Mouse (Mus musculus): ENCODE measurements around the gene Tpcn1. TPM values are rescaled to one million over a fixed set of nuclear protein-coding genes. Genes with fewer than 3 reads are reported as not detected.

The Tpcn1 gene
- polyA plus RNA-seq, 1 experiment from 2014 or later, result 24.8 TPM

DNA sequence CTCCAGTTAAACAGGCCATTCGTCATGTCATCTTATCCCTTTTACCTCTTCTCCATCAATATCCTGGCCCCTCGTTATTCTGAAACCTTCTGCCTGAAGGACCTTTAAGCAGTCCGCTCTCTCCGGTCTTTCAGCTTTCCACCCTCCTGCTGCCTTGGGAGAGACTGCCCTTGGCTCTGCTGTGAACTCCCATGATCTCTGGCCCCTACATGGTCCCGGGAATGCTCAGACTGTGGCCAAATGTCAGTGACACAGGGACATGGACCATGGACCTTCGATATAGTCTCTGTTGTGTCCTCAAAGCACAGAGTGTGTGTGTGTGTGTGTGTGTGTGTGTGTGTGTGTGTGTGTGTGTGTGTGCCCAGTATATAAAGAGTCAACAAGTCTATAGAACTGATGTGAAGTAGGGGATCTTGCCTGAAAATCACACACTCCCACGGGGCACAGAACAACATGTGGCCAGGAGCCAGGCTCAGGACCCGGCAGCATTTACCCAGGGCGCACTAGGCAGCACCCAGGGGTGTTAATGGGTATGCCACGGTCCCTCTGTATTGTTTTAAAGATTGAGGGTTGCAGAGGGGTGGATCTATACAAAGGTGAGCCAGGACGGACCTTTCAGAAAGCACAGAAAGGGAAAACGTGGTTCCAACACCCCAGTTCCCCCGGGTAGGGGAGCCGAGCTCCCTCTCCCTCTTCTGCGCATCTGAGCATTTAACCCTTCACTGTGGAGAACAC lies 23.1 kb downstream of the Tpcn1 start:
- H3K4me2 ChIP-seq (ENCODE audit: low read depth, low read length), result 0 out of 2 replicates have a peak overlapping the region, but pooled peaks have one; percentile 3
- 28% methylated on average over 15 of the region's 15 CpGs for WGBS

DNA sequence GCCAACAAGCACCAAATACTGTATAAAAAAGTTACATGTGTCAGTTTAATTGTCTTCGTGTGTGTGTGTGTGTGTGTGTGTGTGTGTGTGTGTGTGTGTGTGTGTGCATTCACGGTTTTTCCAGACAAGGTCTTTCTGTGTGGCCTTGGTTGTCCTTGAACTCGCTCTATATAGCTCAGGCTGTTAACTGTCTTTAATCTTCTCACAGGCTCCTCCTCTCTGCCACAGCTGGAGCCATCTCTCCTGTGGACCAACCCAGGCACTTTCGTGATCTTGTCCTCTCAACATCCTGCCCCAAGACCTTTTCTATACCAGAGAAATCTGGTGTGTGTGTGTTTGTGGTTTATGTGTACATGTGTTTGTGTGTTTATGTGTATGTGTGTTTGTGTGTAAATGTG lies 24.6 kb downstream of the Tpcn1 start:
- Histone ChIP-seq H3K9ac (ENCODE audit: low read depth, low read length) (peak overlapping the region; percentile 35; the same call in 1 of the 2 replicates), H3K9me3 (ENCODE audit: control insufficient read depth, low read length) (no peaks in the 10 kb centered on the region), H3K27me3 (replicated peaks; ENCODE audit: control insufficient read depth, insufficient read depth, low read length) (no peaks in the 10 kb centered on the region), H3K4me1 (ENCODE audit: control insufficient read depth, insufficient read depth, low read length) (peaks cover 85% of the 10 kb centered on the region), H3K36me3 (ENCODE audit: control insufficient read depth, insufficient read depth, low read length) (no peaks in the 10 kb centered on the region), H3K4me2 (ENCODE audit: low read depth, low read length) (no peak overlapping the region), H3K27ac (replicated peaks; ENCODE audit: low read depth, low read length) (peak overlapping the region; percentile 89), H3K4me3 (ENCODE audit: low read depth, low read length) (no peak overlapping the region)
- ATAC-seq (ENCODE audit: low read depth) (no peak), DNase-seq (ENCODE audit: low spot score) (no peak)
- 44% methylated on average over 3 of the region's 4 CpGs for WGBS

More for the DNA sequence above, 23.1 kb downstream of the Tpcn1 start:
- peak overlapping the region; percentile 92 for H3K27ac ChIP-seq (replicated peaks; ENCODE audit: low read depth, low read length)
- no peaks in the 10 kb centered on the region for H3K9me3 ChIP-seq (ENCODE audit: control insufficient read depth, low read length)
- no peaks in the 10 kb centered on the region for H3K36me3 ChIP-seq (ENCODE audit: control insufficient read depth, insufficient read depth, low read length)
- H3K4me3 ChIP-seq (ENCODE audit: low read depth, low read length), result no peak overlapping the region
- H3K9ac ChIP-seq (ENCODE audit: low read depth, low read length), result peak overlapping the region; percentile 22; the same call in 1 of the 2 replicates
- no peaks in the 10 kb centered on the region for H3K27me3 ChIP-seq (replicated peaks; ENCODE audit: control insufficient read depth, insufficient read depth, low read length)
- no peak for DNase-seq (ENCODE audit: low spot score)
- peaks cover 74% of the 10 kb centered on the region for H3K4me1 ChIP-seq (ENCODE audit: control insufficient read depth, insufficient read depth, low read length)
- no peak for ATAC-seq (ENCODE audit: low read depth)

DNA sequence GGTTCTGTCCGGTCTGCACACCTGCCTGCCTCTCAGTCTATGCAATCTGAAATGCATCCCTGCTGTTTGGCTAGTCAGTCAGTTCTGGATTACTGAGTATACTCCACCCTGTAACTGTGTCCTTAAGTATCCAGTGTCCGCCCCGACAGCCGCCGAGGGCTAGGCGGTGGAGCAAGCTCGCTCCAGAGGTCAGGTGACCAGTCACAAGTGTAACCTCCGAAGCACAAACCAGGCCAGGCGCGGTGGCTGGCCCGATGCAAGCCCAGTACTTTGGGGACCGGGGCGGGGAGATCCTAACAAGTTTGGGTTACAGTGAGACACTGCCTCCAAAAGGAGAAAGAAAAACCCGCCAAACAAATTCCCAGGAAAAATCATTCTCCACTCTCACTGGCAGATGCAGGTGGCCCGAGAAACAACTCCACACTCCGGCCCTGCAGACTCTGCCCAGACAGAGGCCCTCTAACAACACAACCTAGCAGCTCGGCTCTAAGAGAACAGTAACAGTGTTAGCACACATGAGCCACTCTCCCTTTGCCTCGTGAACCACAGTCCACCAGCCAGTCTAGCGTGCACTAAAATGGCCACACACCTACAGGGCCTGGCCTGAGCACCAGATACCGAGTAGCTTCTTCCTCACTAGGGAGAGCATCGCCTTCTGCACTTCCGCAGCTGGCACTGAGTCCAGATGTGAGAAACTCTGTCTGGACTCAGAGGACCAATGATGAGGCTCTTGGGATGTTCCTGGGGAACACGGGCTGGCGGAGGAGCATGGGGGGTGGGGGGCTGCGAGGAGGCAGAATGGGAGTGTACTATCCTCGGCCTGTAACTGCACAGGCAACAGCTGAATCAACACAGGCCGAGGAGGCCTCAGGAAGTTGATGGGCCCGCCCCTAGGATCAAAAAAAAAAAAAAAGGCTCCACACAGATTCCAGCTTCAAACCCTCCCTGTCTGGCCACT lies 25.2 kb downstream of the Tpcn1 start:
- WGBS, result 29% methylated on average over 28 of the region's 28 CpGs
- Histone ChIP-seq H3K4me3 (ENCODE audit: low read depth, low read length) (no peak overlapping the region), H3K27me3 (replicated peaks; ENCODE audit: control insufficient read depth, insufficient read depth, low read length) (no peaks in the 10 kb centered on the region), H3K36me3 (ENCODE audit: control insufficient read depth, insufficient read depth, low read length) (no peaks in the 10 kb centered on the region), H3K4me2 (ENCODE audit: low read depth, low read length) (peak overlapping the region; percentile 34), H3K27ac (replicated peaks; ENCODE audit: low read depth, low read length) (peak overlapping the region; percentile 89), H3K9me3 (ENCODE audit: control insufficient read depth, low read length) (no peaks in the 10 kb centered on the region), H3K9ac (ENCODE audit: low read depth, low read length) (peak overlapping the region; percentile 35; the same call in 1 of the 2 replicates), H3K4me1 (ENCODE audit: control insufficient read depth, insufficient read depth, low read length) (peaks cover 85% of the 10 kb centered on the region)
- DNase-seq (ENCODE audit: low spot score) (peak; percentile 92), ATAC-seq (ENCODE audit: low read depth) (peak; percentile 54)

DNA sequence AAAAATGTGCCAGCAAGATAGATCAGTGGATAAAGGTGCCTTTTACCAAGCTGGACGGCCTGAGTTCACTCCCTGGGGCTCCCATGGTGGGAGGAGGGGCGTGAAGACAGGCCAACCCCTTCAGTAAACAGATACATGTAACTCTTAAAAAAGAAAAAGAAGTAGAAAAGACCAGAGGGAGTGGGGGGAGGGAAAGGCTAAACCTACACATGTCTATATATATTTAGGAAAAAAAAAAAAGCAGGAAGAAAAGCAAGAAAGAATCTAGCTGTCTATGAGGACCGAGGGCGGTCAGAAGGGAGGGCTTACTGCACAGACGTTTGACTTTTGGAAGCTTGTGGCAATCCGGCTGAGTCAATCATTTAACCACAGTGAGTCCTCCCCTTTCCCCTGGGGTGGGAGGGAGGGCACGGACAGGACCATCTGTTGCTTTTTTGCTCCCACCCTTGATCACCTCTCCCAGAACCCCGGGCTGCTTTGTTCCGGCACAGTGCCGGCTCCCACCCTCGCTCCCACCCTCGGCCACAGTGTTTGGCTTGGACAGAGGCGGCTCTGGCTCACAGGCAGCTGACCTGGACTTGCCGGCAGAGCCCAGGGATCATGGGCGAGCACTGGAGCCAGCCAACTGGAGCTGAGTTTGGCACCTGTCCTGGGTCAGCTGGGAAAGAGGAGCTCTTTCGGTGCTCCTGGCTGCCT lies 27.7 kb downstream of the Tpcn1 start:
- H3K27me3 ChIP-seq (replicated peaks; ENCODE audit: control insufficient read depth, insufficient read depth, low read length), result no peaks in the 10 kb centered on the region
- H3K9me3 ChIP-seq (ENCODE audit: control insufficient read depth, low read length), result no peaks in the 10 kb centered on the region
- peaks cover 65% of the 10 kb centered on the region for H3K4me1 ChIP-seq (ENCODE audit: control insufficient read depth, insufficient read depth, low read length)
- 12% methylated on average over 16 of the region's 16 CpGs for WGBS
- H3K4me2 ChIP-seq (ENCODE audit: low read depth, low read length), result peak overlapping the region; percentile 38
- peak overlapping the region; percentile 76 for H3K27ac ChIP-seq (replicated peaks; ENCODE audit: low read depth, low read length)
- H3K9ac ChIP-seq (ENCODE audit: low read depth, low read length), result 0 out of 2 replicates have a peak overlapping the region, but pooled peaks have one; percentile 30
- DNase-seq (ENCODE audit: low spot score) (peak; percentile 87), ATAC-seq (ENCODE audit: low read depth) (peak; percentile 48)
- H3K4me3 ChIP-seq (ENCODE audit: low read depth, low read length), result peak overlapping the region; percentile 10; the same call in 1 of the 2 replicates
- H3K36me3 ChIP-seq (ENCODE audit: control insufficient read depth, insufficient read depth, low read length), result peaks cover 20% of the 10 kb centered on the region

DNA sequence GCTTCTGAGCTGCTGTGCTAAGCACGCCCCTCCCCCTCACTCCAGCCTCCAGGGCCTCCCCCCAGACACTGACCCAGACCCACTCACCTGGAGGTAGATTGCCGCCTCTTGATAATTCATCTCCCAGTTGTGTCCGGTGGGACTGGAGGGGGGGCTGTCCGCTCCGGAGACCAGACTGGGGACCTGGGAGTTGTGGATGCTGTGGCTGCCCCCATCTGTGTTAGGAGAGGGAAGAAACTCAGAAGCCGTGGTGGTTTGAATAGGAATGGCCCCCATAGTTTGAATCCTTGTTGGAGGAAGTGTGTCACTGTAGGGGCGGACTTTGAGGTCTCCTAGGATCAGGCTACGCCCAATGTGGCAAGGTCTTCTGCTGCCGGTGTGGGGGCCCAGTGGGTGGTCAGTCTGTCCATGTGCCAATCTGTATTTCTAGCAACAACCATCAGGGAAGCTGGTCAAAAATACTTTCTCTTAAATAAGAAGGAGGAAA lies 28.3 kb downstream of the Tpcn1 start:
- no peaks in the 10 kb centered on the region for H3K9me3 ChIP-seq (ENCODE audit: control insufficient read depth, low read length)
- H3K27ac ChIP-seq (replicated peaks; ENCODE audit: low read depth, low read length), result peak overlapping the region; percentile 76
- H3K4me3 ChIP-seq (ENCODE audit: low read depth, low read length), result no peak overlapping the region; the same call in 1 of the 2 replicates
- DNase-seq (ENCODE audit: low spot score) (no peak), ATAC-seq (ENCODE audit: low read depth) (no peak)
- peaks cover 26% of the 10 kb centered on the region for H3K36me3 ChIP-seq (ENCODE audit: control insufficient read depth, insufficient read depth, low read length)
- WGBS, result 52% methylated on average over 9 of the region's 9 CpGs
- H3K4me2 ChIP-seq (ENCODE audit: low read depth, low read length), result peak overlapping the region; percentile 38
- no peaks in the 10 kb centered on the region for H3K27me3 ChIP-seq (replicated peaks; ENCODE audit: control insufficient read depth, insufficient read depth, low read length)
- no peak overlapping the region for H3K9ac ChIP-seq (ENCODE audit: low read depth, low read length)
- H3K4me1 ChIP-seq (ENCODE audit: control insufficient read depth, insufficient read depth, low read length), result peaks cover 59% of the 10 kb centered on the region

DNA sequence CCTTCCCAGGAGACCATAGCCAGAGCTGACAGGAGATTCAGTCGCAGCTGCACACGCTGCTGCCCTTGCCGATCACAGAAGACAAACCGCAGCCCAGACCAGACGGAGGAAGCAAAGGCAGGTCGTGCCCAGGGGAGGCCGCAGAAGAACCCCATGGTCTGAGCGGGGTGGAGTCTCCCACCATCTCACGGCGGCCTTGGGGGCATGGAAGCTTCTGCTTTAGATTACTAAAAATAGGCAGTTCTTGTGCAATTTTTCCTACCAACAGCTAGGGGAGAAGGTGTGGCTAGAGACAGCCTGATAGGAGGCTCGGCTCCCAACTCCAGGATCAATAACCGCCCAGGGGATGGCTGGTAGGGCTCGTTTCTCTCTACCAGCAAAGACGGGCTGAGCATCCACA lies 29.7 kb downstream of the Tpcn1 start:
- ATAC-seq (ENCODE audit: low read depth) (no peak), DNase-seq (ENCODE audit: low spot score) (no peak)
- H3K4me1 ChIP-seq (ENCODE audit: control insufficient read depth, insufficient read depth, low read length), result peaks cover 46% of the 10 kb centered on the region
- 0 out of 2 replicates have a peak overlapping the region, but pooled peaks have one; percentile 37 for H3K9ac ChIP-seq (ENCODE audit: low read depth, low read length)
- H3K36me3 ChIP-seq (ENCODE audit: control insufficient read depth, insufficient read depth, low read length), result peaks cover 33% of the 10 kb centered on the region
- no peaks in the 10 kb centered on the region for H3K9me3 ChIP-seq (ENCODE audit: control insufficient read depth, low read length)
- H3K4me2 ChIP-seq (ENCODE audit: low read depth, low read length), result peak overlapping the region; percentile 38; the same call in 1 of the 2 replicates
- no peak overlapping the region for H3K4me3 ChIP-seq (ENCODE audit: low read depth, low read length)
- H3K27ac ChIP-seq (replicated peaks; ENCODE audit: low read depth, low read length), result peak overlapping the region; percentile 15; the same call in 1 of the 2 replicates
- 44% methylated on average over 14 of the region's 14 CpGs for WGBS
- H3K27me3 ChIP-seq (replicated peaks; ENCODE audit: control insufficient read depth, insufficient read depth, low read length), result no peaks in the 10 kb centered on the region

DNA sequence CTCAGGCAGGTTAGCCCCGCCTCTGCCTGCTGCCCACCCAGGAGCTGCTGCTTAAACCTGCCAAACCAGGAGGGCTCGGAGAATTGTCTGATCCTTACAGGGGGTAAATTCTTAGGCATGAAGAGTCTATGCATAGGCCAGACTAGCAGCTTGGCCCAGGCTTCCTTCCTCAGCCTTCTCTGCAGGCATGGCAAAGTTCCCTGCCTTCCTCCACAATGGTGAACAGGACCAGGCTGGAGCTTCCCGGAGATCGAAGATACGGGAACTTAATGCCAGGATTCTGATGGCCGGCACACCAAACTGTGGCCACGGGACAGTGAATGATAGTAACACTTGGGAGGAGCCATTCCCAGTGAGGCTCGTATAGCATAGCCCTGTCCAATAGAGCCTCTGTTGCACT lies 30.4 kb downstream of the Tpcn1 start:
- ATAC-seq (ENCODE audit: low read depth), result no peak
- peak overlapping the region; percentile 38; the same call in 1 of the 2 replicates for H3K4me2 ChIP-seq (ENCODE audit: low read depth, low read length)
- 79% methylated on average over 8 of the region's 8 CpGs for WGBS
- no peak overlapping the region for H3K4me3 ChIP-seq (ENCODE audit: low read depth, low read length)
- H3K9me3 ChIP-seq (ENCODE audit: control insufficient read depth, low read length), result no peaks in the 10 kb centered on the region
- peaks cover 39% of the 10 kb centered on the region for H3K4me1 ChIP-seq (ENCODE audit: control insufficient read depth, insufficient read depth, low read length)
- DNase-seq (ENCODE audit: low spot score), result no peak
- H3K36me3 ChIP-seq (ENCODE audit: control insufficient read depth, insufficient read depth, low read length), result peaks cover 40% of the 10 kb centered on the region
- H3K27ac ChIP-seq (replicated peaks; ENCODE audit: low read depth, low read length), result 0 out of 2 replicates have a peak overlapping the region, but pooled peaks have one; percentile 2
- H3K27me3 ChIP-seq (replicated peaks; ENCODE audit: control insufficient read depth, insufficient read depth, low read length), result no peaks in the 10 kb centered on the region
- no peak overlapping the region for H3K9ac ChIP-seq (ENCODE audit: low read depth, low read length)

DNA sequence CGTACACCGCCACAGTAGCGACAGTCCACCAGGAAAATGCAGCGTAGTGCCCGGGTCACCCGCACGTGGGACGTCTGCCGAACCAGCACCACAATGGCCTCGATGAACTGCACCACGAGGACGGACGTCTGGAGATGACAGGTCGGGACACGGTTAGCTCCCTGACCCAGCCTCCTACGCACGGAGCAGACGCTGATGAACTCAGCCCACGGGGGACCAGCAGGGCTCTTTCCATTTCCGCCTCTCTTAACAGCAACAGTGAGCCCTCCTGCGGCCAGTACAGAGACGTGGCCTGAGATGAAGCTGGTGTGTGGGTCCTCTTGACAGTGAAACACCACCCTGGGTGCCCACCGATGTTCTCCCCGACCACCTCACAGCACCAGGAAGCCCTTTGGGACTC lies 32.6 kb downstream of the Tpcn1 start:
- H3K4me2 ChIP-seq (ENCODE audit: low read depth, low read length), result no peak overlapping the region
- H3K27ac ChIP-seq (replicated peaks; ENCODE audit: low read depth, low read length), result no peak overlapping the region
- no peaks in the 10 kb centered on the region for H3K27me3 ChIP-seq (replicated peaks; ENCODE audit: control insufficient read depth, insufficient read depth, low read length)
- no peak overlapping the region for H3K4me3 ChIP-seq (ENCODE audit: low read depth, low read length)
- DNase-seq (ENCODE audit: low spot score), result no peak
- H3K9ac ChIP-seq (ENCODE audit: low read depth, low read length), result no peak overlapping the region
- ATAC-seq (ENCODE audit: low read depth), result no peak
- WGBS, result 86% methylated on average over 24 of the region's 24 CpGs
- H3K4me1 ChIP-seq (ENCODE audit: control insufficient read depth, insufficient read depth, low read length), result peaks cover 31% of the 10 kb centered on the region
- H3K9me3 ChIP-seq (ENCODE audit: control insufficient read depth, low read length), result no peaks in the 10 kb centered on the region
- peaks cover 54% of the 10 kb centered on the region for H3K36me3 ChIP-seq (ENCODE audit: control insufficient read depth, insufficient read depth, low read length)
